Mouse (Mus musculus) midbrain, postnatal 0 days (tissue): ENCODE measurements at regions not wholly inside any gene's neighbourhood (a gene's known extent, or its start where the extent isn't known, plus 50 kb on each side); places are given as distances from the start of the nearest gene placed in this dataset.

Experiments used
- ATAC-seq: fragments of 200-750 bp; cut with Nextera tagmentation; 2 replicates; pipeline ENCODE4 v1.8.0; 2017; ENCODE audit warnings: moderate number of reproducible peaks, mild to moderate bottlenecking, moderate TSS enrichment, moderate library complexity; ENCODE audit not compliant: low FRiP score
- DNase-seq: peaks from one replicate; pipeline ENCODE4 v3.0.0-alpha.2; 2015; ENCODE audit warnings: low spot score
- H3K27ac ChIP-seq: fragments of 300-500 bp; sonication (generic); 2 replicates; pipeline ENCODE4 v1.5.1; 2014; ENCODE audit warnings: low read depth, mild to moderate bottlenecking, low read length, mixed read lengths
- H3K27me3 ChIP-seq: fragments of 300-500 bp; sonication (generic); 2 replicates; pipeline ENCODE4 v1.6.1; 2014; ENCODE audit warnings: low read length, control low read depth, mixed read lengths; ENCODE audit not compliant: insufficient read depth
- H3K36me3 ChIP-seq: fragments of 300-500 bp; sonication (generic); 2 replicates; pipeline ENCODE4 v1.6.1; 2014; ENCODE audit warnings: low read length, control low read depth, mixed read lengths; ENCODE audit not compliant: insufficient read depth
- H3K4me1 ChIP-seq: fragments of 300-500 bp; sonication (generic); 2 replicates; pipeline ENCODE4 v1.6.1; 2014; ENCODE audit warnings: mild to moderate bottlenecking, control low read depth, antibody characterized with exemption, low read length, mixed read lengths; ENCODE audit not compliant: insufficient read depth
- H3K4me2 ChIP-seq: fragments of 300-500 bp; sonication (generic); 2 replicates; pipeline ENCODE4 v1.6.1; 2014; ENCODE audit warnings: low read depth, mild to moderate bottlenecking, low read length, mixed read lengths; ENCODE audit not compliant: poor library complexity, severe bottlenecking
- H3K4me3 ChIP-seq: fragments of 300-500 bp; sonication (generic); 2 replicates; pipeline ENCODE4 v1.5.1; 2014; ENCODE audit warnings: low read depth, mild to moderate bottlenecking, low read length, moderate library complexity
- H3K9ac ChIP-seq: fragments of 300-500 bp; sonication (generic); replicated peaks from 2 replicates; pipeline ENCODE4 v1.6.1; 2014; ENCODE audit warnings: mild to moderate bottlenecking, low read length, moderate library complexity, mixed read lengths; ENCODE audit not compliant: poor library complexity, severe bottlenecking
- H3K9me3 ChIP-seq: fragments of 300-500 bp; sonication (generic); 2 replicates; pipeline ENCODE4 v1.6.1; 2016; ENCODE audit warnings: low read length, control low read depth
- CTCF ChIP-seq: IDR thresholded peaks from 2 replicates; pipeline ENCODE4 v1.5.1; 2016; ENCODE audit warnings: antibody characterized with exemption, mild to moderate bottlenecking
- WGBS: fragments of 180-500 bp; shearing (Covaris S2); extraction: QIAGEN DNeasy Blood & Tissue Kit; methylation state at CpG from one replicate; pipeline ENCODE4 v1.1.7; 2014; 5-methylcytosine and 5-hydroxymethylcytosine counted together

- Histone ChIP-seq H3K36me3 (no peaks in the 10 kb centered on the region), H3K4me3 (no peak overlapping the region), H3K9ac (no peak overlapping the region), H3K27me3 (no peaks in the 10 kb centered on the region), H3K4me2 (no peak overlapping the region), H3K27ac (no peak overlapping the region), H3K9me3 (no peaks in the 10 kb centered on the region), H3K4me1 (no peaks in the 10 kb centered on the region)
- no peak for TF ChIP-seq CTCF
- WGBS, result 76% methylated on average over 4 of the region's 4 CpGs
- no peak for ATAC-seq
- DNase-seq, result no peak
These were observed 1456.0 kb downstream of the Efnb2 start for GRCm38 (mm10) chr8:7205086-7205485.

- no peak for TF ChIP-seq CTCF
- DNase-seq (no peak), ATAC-seq (no peak)
- no peaks in the 10 kb centered on the region for H3K36me3 ChIP-seq
- no peaks in the 10 kb centered on the region for H3K27me3 ChIP-seq
- H3K9me3 ChIP-seq, result no peaks in the 10 kb centered on the region
- H3K27ac ChIP-seq, result no peak overlapping the region
- no peak overlapping the region for H3K4me2 ChIP-seq
- no peak overlapping the region for H3K9ac ChIP-seq
- no peaks in the 10 kb centered on the region for H3K4me1 ChIP-seq
- no peak overlapping the region for H3K4me3 ChIP-seq
These were observed 1470.3 kb downstream of the Efnb2 start for GRCm38 (mm10) chr8:7190726-7191125.

DNA sequence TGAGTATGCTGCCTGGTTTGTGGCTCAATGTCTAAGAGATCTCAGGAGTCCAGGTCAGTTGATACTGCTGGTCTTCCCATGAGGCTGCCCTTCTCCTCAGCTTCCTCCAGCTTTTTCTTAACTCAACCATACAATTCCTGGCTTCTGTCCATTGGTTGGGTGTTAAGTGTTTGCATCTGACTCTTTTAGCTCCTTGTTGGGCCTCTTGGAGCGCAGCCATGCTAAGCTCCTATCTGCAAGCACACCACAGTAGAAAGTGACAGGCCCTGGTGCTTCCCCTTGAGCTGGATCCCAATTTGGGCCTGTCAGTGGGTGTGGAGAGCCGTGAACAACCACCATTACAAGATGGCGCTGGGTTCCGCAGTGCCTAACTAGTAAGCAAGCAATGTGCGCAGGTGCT is 1497.7 kb downstream of the Efnb2 start:
- DNase-seq, result no peak
- no peak for ATAC-seq
- H3K4me2 ChIP-seq, result no peak overlapping the region
- H3K4me1 ChIP-seq, result no peaks in the 10 kb centered on the region
- no peak overlapping the region for H3K4me3 ChIP-seq
- no peaks in the 10 kb centered on the region for H3K9me3 ChIP-seq
- H3K9ac ChIP-seq, result no peak overlapping the region
- WGBS, result 97% methylated on average over 5 of the region's 5 CpGs
- no peaks in the 10 kb centered on the region for H3K27me3 ChIP-seq
- no peak overlapping the region for H3K27ac ChIP-seq
- no peak for TF ChIP-seq CTCF
- H3K36me3 ChIP-seq, result no peaks in the 10 kb centered on the region

DNA sequence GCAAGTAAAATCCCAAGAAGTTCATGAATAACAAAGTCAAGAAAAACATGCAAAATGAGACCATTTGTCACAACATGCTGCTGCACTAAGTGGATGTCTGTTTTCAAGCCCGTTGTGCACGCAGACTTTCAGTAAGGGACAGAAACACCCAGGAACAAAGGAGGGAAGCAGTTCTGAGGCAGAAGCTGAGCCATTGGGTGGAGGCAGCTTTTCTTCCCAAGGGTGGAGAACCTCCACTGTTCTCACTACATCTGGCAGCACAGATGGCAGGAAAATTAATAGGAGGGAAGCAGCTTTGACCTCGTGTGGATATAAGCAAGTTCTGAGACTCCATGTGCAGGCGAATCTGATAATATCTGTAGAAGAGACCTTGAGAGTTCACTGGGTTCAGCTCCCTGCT is 1529.3 kb downstream of the Efnb2 start:
- no peak for TF ChIP-seq CTCF
- WGBS, result 41% methylated on average over 4 of the region's 4 CpGs
- no peak for ATAC-seq

GRCm38 (mm10) chr8:7108849-7109248 is 1552.2 kb downstream of the Efnb2 start:
- Histone ChIP-seq H3K9ac (no peak overlapping the region), H3K4me3 (no peak overlapping the region)
- no peak for ATAC-seq

More for the DNA sequence above, 1529.3 kb downstream of the Efnb2 start:
- Histone ChIP-seq H3K4me1 (no peaks in the 10 kb centered on the region), H3K4me3 (no peak overlapping the region), H3K36me3 (no peaks in the 10 kb centered on the region), H3K9ac (no peak overlapping the region), H3K4me2 (no peak overlapping the region), H3K27ac (no peak overlapping the region), H3K27me3 (no peaks in the 10 kb centered on the region), H3K9me3 (no peaks in the 10 kb centered on the region)
- peak; percentile 8 for DNase-seq

GRCm38 (mm10) chr8:7097577-7097976 is 1563.5 kb downstream of the Efnb2 start:
- Histone ChIP-seq H3K36me3 (no peaks in the 10 kb centered on the region), H3K27ac (no peak overlapping the region), H3K9me3 (no peaks in the 10 kb centered on the region), H3K4me3 (no peak overlapping the region), H3K9ac (no peak overlapping the region), H3K4me2 (no peak overlapping the region), H3K4me1 (no peaks in the 10 kb centered on the region), H3K27me3 (no peaks in the 10 kb centered on the region)
- no peak for TF ChIP-seq CTCF
- 48% methylated on average over 2 of the region's 2 CpGs for WGBS
- peak; percentile 60 for DNase-seq
- ATAC-seq, result no peak; the same call in 1 of the 2 replicates

More at GRCm38 (mm10) chr8:7108849-7109248, 1552.2 kb downstream of the Efnb2 start:
- no peak overlapping the region for H3K4me2 ChIP-seq
- no peaks in the 10 kb centered on the region for H3K4me1 ChIP-seq
- no peak for DNase-seq
- no peak overlapping the region for H3K27ac ChIP-seq
- no peaks in the 10 kb centered on the region for H3K27me3 ChIP-seq
- no peak for TF ChIP-seq CTCF
- no peaks in the 10 kb centered on the region for H3K36me3 ChIP-seq
- H3K9me3 ChIP-seq, result no peaks in the 10 kb centered on the region
